Mouse (Mus musculus): ENCODE data around the gene Rec8.
A peak's percentile ranks its signal among the peaks of the same experiment; 100 is the strongest.

The Rec8 gene

GRCm38 (mm10) chr14:55617822-55618221 is at the start of gene Rec8:
Gene Rec8 (plus strand): TSS chr14:55618037.
- DNase-seq (ENCODE audit: low read depth in 2 of 2, low spot score in 2 of 2), result no peak

- DNase-seq (ENCODE audit: low read depth in 2 of 2, low spot score in 2 of 2), result no peak
Measured at GRCm38 (mm10) chr14:55570588-55570987, 47.2 kb upstream of the Rec8 start.

GRCm38 (mm10) chr14:55571760-55572159 is 46.1 kb upstream of the Rec8 start:
- DNase-seq (ENCODE audit: low read depth in 2 of 2, low spot score in 2 of 2), result no peak

- no peak for DNase-seq (ENCODE audit: low read depth in 2 of 2, low spot score in 2 of 2)
Measured at GRCm38 (mm10) chr14:55575302-55575701, 42.5 kb upstream of the Rec8 start, which contains the start of gene Fitm1. Gene Fitm1 (plus strand): TSS chr14:55575617.

- DNase-seq (ENCODE audit: low read depth in 2 of 2, low spot score in 2 of 2), result no peak
Measured at GRCm38 (mm10) chr14:55575711-55576110, 42.1 kb upstream of the Rec8 start.

- DNase-seq (ENCODE audit: low read depth in 2 of 2, low spot score in 2 of 2), result no peak
Measured at GRCm38 (mm10) chr14:55576376-55576775, 41.5 kb upstream of the Rec8 start.

- DNase-seq (ENCODE audit: low read depth in 2 of 2, low spot score in 2 of 2), result peak; percentile 70 to 71
Measured at GRCm38 (mm10) chr14:55577871-55578667, 39.8 kb upstream of the Rec8 start, which contains the start of gene Psme1. Gene Psme1 (plus strand): TSS chr14:55578123.

GRCm38 (mm10) chr14:55578668-55579269 is 39.1 kb upstream of the Rec8 start:
- DNase-seq (ENCODE audit: low read depth in 2 of 2, low spot score in 2 of 2), result peak in 1 of 2 experiments; percentile 14

- DNase-seq (ENCODE audit: low read depth in 2 of 2, low spot score in 2 of 2), result no peak
Measured at GRCm38 (mm10) chr14:55579511-55580496, 38.0 kb upstream of the Rec8 start.

- DNase-seq (ENCODE audit: low read depth in 2 of 2, low spot score in 2 of 2), result no peak
Measured at GRCm38 (mm10) chr14:55580731-55581130, 37.1 kb upstream of the Rec8 start.

GRCm38 (mm10) chr14:55581981-55582681 is 35.7 kb upstream of the Rec8 start:
- DNase-seq (ENCODE audit: low read depth in 2 of 2, low spot score in 2 of 2), result no peak

GRCm38 (mm10) chr14:55584303-55584701 is 33.5 kb upstream of the Rec8 start:
- DNase-seq (ENCODE audit: low read depth in 2 of 2, low spot score in 2 of 2), result no peak

- peak; percentile 64 to 65 for DNase-seq (ENCODE audit: low read depth in 2 of 2, low spot score in 2 of 2)
Measured at GRCm38 (mm10) chr14:55584702-55585565, 32.9 kb upstream of the Rec8 start, which contains the start of gene Emc9. Gene Emc9 (minus strand): TSS chr14:55585302.

- DNase-seq (ENCODE audit: low read depth in 2 of 2, low spot score in 2 of 2), result peak; percentile 30 to 50
Measured at GRCm38 (mm10) chr14:55585566-55585960, 32.3 kb upstream of the Rec8 start.

GRCm38 (mm10) chr14:55586149-55586548 is 31.7 kb upstream of the Rec8 start:
- DNase-seq (ENCODE audit: low read depth in 2 of 2, low spot score in 2 of 2), result no peak

- DNase-seq (ENCODE audit: low read depth in 2 of 2, low spot score in 2 of 2), result no peak
Measured at GRCm38 (mm10) chr14:55589271-55589670, 28.6 kb upstream of the Rec8 start.

GRCm38 (mm10) chr14:55589771-55590448 is 27.9 kb upstream of the Rec8 start:
- DNase-seq (ENCODE audit: low read depth in 2 of 2, low spot score in 2 of 2), result no peak

- DNase-seq (ENCODE audit: low read depth in 2 of 2, low spot score in 2 of 2), result peak; percentile 70 to 76
Measured at GRCm38 (mm10) chr14:55590748-55591330, 27.0 kb upstream of the Rec8 start, which contains the start of gene Psme2. Gene Psme2 (minus strand): TSS chr14:55591113.
